Mouse (Mus musculus) midbrain, embryonic 14.5 days (tissue): Measurements from ENCODE around the gene Mfsd7a. TPM values are rescaled to one million over a fixed set of nuclear protein-coding genes. Genes with fewer than 3 reads are reported as not detected.

Experiments used
- ATAC-seq: fragments of 200-750 bp; cut with Nextera tagmentation; 2 replicates; pipeline ENCODE4 v1.8.0; 2017; ENCODE audit warnings: moderate number of reproducible peaks, moderate library complexity; ENCODE audit not compliant: low FRiP score, low TSS enrichment
- DNase-seq: peaks from one replicate; pipeline ENCODE4 v3.0.0-alpha.2; 2015
- H3K27ac ChIP-seq: fragments of 300-500 bp; sonication (generic); replicated peaks from 2 replicates; pipeline ENCODE4 v1.5.1; 2014; ENCODE audit warnings: mild to moderate bottlenecking, low read depth, low read length, moderate library complexity
- H3K27me3 ChIP-seq: fragments of 300-500 bp; sonication (generic); 2 replicates; pipeline ENCODE4 v1.6.1; 2014; ENCODE audit warnings: low read length, control low read depth, mixed read lengths; ENCODE audit not compliant: control insufficient read depth, insufficient read depth
- H3K36me3 ChIP-seq: fragments of 300-500 bp; sonication (generic); 2 replicates; pipeline ENCODE4 v1.6.1; 2014; ENCODE audit warnings: low read length, control low read depth; ENCODE audit not compliant: control insufficient read depth, insufficient read depth
- H3K4me1 ChIP-seq: fragments of 300-500 bp; sonication (generic); 2 replicates; pipeline ENCODE4 v1.6.1; 2014; ENCODE audit warnings: mild to moderate bottlenecking, antibody characterized with exemption, low read length, control low read depth; ENCODE audit not compliant: control insufficient read depth, insufficient read depth
- H3K4me2 ChIP-seq: fragments of 300-500 bp; sonication (generic); 2 replicates; pipeline ENCODE4 v1.6.1; 2014; ENCODE audit warnings: mild to moderate bottlenecking, low read length, moderate library complexity
- H3K4me3 ChIP-seq: fragments of 300-500 bp; sonication (generic); replicated peaks from 2 replicates; pipeline ENCODE4 v1.5.1; 2014; ENCODE audit warnings: low read depth, low read length
- H3K9ac ChIP-seq: fragments of 300-500 bp; sonication (generic); replicated peaks from 2 replicates; pipeline ENCODE4 v1.6.1; 2014; ENCODE audit warnings: mild to moderate bottlenecking, low read length, moderate library complexity
- H3K9me3 ChIP-seq: fragments of 300-500 bp; sonication (generic); 2 replicates; pipeline ENCODE4 v1.6.1; 2016; ENCODE audit warnings: low read length, control low read depth, mixed read lengths; ENCODE audit not compliant: control insufficient read depth
- WGBS: fragments of 180-500 bp; shearing (Covaris S2); extraction: QIAGEN DNeasy Blood & Tissue Kit; methylation state at CpG from one replicate; pipeline ENCODE4 v1.1.7; 2014; 5-methylcytosine and 5-hydroxymethylcytosine counted together
- polyA plus RNA-seq: library from polyadenylated mRNA; unstranded; fragments of >200 nt; fragmentation: Nextera tagmentation; extraction: Ambion mirVana; gene quantifications from 2 replicates; pipeline ENCODE4 v1.2.1, GENCODE M21; 2014

Gene Mfsd7a
- polyA plus RNA-seq, 1 experiment from 2014 or later = not detected

GRCm38 (mm10) chr5:108422741-108423140 lies 25.9 kb downstream of the Mfsd7a start:
- no peak overlapping the region for H3K27ac ChIP-seq
- H3K9ac ChIP-seq = no peak overlapping the region
- no peaks in the 10 kb centered on the region for H3K9me3 ChIP-seq
- 85% methylated on average over 3 of the region's 3 CpGs for WGBS
- DNase-seq = no peak
- H3K4me3 ChIP-seq = no peak overlapping the region
- H3K4me1 ChIP-seq = no peaks in the 10 kb centered on the region
- H3K4me2 ChIP-seq = no peak overlapping the region
- no peak for ATAC-seq
- H3K27me3 ChIP-seq = no peaks in the 10 kb centered on the region
- no peaks in the 10 kb centered on the region for H3K36me3 ChIP-seq

GRCm38 (mm10) chr5:108414711-108415110 lies 34.0 kb downstream of the Mfsd7a start:
- Histone ChIP-seq H3K27ac (no peak overlapping the region), H3K27me3 (no peaks in the 10 kb centered on the region), H3K4me2 (no peak overlapping the region), H3K36me3 (no peaks in the 10 kb centered on the region), H3K9ac (no peak overlapping the region), H3K4me1 (no peaks in the 10 kb centered on the region), H3K9me3 (no peaks in the 10 kb centered on the region), H3K4me3 (no peak overlapping the region)
- DNase-seq = no peak
- 73% methylated on average over 2 of the region's 2 CpGs for WGBS
- ATAC-seq = no peak

GRCm38 (mm10) chr5:108406977-108407376 lies 41.7 kb downstream of the Mfsd7a start:
- Histone ChIP-seq H3K4me2 (no peak overlapping the region), H3K4me1 (no peaks in the 10 kb centered on the region), H3K36me3 (no peaks in the 10 kb centered on the region), H3K4me3 (no peak overlapping the region), H3K9ac (no peak overlapping the region), H3K27me3 (no peaks in the 10 kb centered on the region), H3K27ac (no peak overlapping the region), H3K9me3 (no peaks in the 10 kb centered on the region)
- WGBS = 75% methylated on average over 2 of the region's 2 CpGs
- DNase-seq = no peak
- no peak for ATAC-seq

GRCm38 (mm10) chr5:108405460-108405859 lies 43.2 kb downstream of the Mfsd7a start:
- 75% methylated on average over 1 of the region's 1 CpGs for WGBS
- no peak overlapping the region for H3K9ac ChIP-seq

GRCm38 (mm10) chr5:108403453-108403852 lies 45.2 kb downstream of the Mfsd7a start:
- Histone ChIP-seq H3K9me3 (no peaks in the 10 kb centered on the region), H3K4me1 (no peaks in the 10 kb centered on the region), H3K4me3 (no peak overlapping the region), H3K9ac (no peak overlapping the region), H3K27ac (no peak overlapping the region), H3K36me3 (no peaks in the 10 kb centered on the region), H3K27me3 (no peaks in the 10 kb centered on the region), H3K4me2 (no peak overlapping the region)
- 75% methylated on average over 4 of the region's 4 CpGs for WGBS
- DNase-seq (no peak), ATAC-seq (no peak)

More at GRCm38 (mm10) chr5:108405460-108405859, 43.2 kb downstream of the Mfsd7a start:
- DNase-seq = no peak
- Histone ChIP-seq H3K27me3 (no peaks in the 10 kb centered on the region), H3K4me3 (no peak overlapping the region), H3K27ac (no peak overlapping the region), H3K9me3 (no peaks in the 10 kb centered on the region), H3K4me1 (no peaks in the 10 kb centered on the region), H3K4me2 (no peak overlapping the region), H3K36me3 (no peaks in the 10 kb centered on the region)
- no peak for ATAC-seq

Other genes with a start within 250 kb of the Mfsd7a start
- gene Dr1, start 180.0 kb downstream of the Mfsd7a start, polyA plus RNA-seq = 43.2 and 55.0 TPM in 2 replicates
- gene Pigg, start 136.3 kb downstream of the Mfsd7a start, polyA plus RNA-seq = 2.9 and 3.7 TPM in 2 replicates
- 2.8 and 3.9 TPM in 2 replicates for gene Gm42517, start 81.0 kb downstream of the Mfsd7a start, polyA plus RNA-seq
- gene Pde6b, start 60.5 kb downstream of the Mfsd7a start, polyA plus RNA-seq = 0.34 TPM in 1 of 2 replicates, not detected in the other
- gene Atp5k, start 14.4 kb downstream of the Mfsd7a start, polyA plus RNA-seq = 376 and 494 TPM in 2 replicates
- gene Pcgf3, start 12.3 kb upstream of the Mfsd7a start, polyA plus RNA-seq = 28.1 and 35.2 TPM in 2 replicates
- gene Cplx1, start 101.1 kb upstream of the Mfsd7a start, polyA plus RNA-seq = 60.3 and 76.9 TPM in 2 replicates
- 42.4 and 50.9 TPM in 2 replicates for gene Gak, start 180.9 kb upstream of the Mfsd7a start, polyA plus RNA-seq
- 25.7 and 29.9 TPM in 2 replicates for gene Tmem175, start 180.9 kb upstream of the Mfsd7a start, polyA plus RNA-seq
- 11.9 and 12.7 TPM in 2 replicates for gene Idua, start 211.4 kb upstream of the Mfsd7a start, polyA plus RNA-seq
- gene Dgkq, start 220.8 kb upstream of the Mfsd7a start, polyA plus RNA-seq = 24.4 and 32.5 TPM in 2 replicates
- 2.9 and 3.6 TPM in 2 replicates for gene Slc26a1, start 226.7 kb upstream of the Mfsd7a start, polyA plus RNA-seq
- gene Fgfrl1, start 243.5 kb upstream of the Mfsd7a start, polyA plus RNA-seq = 3.6 and 5.2 TPM in 2 replicates